Mouse (Mus musculus) thymus, adult 2 months (tissue): ENCODE measurements around the gene Zfp30. TPM values are rescaled to one million over a fixed set of nuclear protein-coding genes. Genes with fewer than 3 reads are reported as not detected.

Experiments
- DNase-seq: peaks from one replicate; pipeline ENCODE4 v3.0.0; 2021
- H3K27ac ChIP-seq: fragments of 200-500 bp; 2 replicates; pipeline ENCODE4 v1.5.1; 2012; ENCODE audit warnings: low read length, control low read depth; ENCODE audit not compliant: control insufficient read depth, insufficient read depth
- H3K27me3 ChIP-seq: fragments of 200-500 bp; 2 replicates; pipeline ENCODE4 v1.6.1; 2012; ENCODE audit warnings: mild to moderate bottlenecking, low read length, moderate library complexity, mixed read lengths; ENCODE audit not compliant: control insufficient read depth, insufficient read depth
- H3K36me3 ChIP-seq: fragments of 200-500 bp; 2 replicates; pipeline ENCODE4 v1.6.1; 2012; ENCODE audit warnings: mild to moderate bottlenecking, low read length, moderate library complexity; ENCODE audit not compliant: control insufficient read depth, insufficient read depth
- H3K4me1 ChIP-seq: fragments of 200-500 bp; replicated peaks from 2 replicates; pipeline ENCODE4 v1.6.1; 2012; ENCODE audit warnings: low read length; ENCODE audit not compliant: control insufficient read depth, insufficient read depth
- H3K4me3 ChIP-seq: fragments of 200-500 bp; 2 replicates; pipeline ENCODE4 v1.5.1; 2012; ENCODE audit warnings: mild to moderate bottlenecking, low read length, control low read depth, moderate library complexity; ENCODE audit not compliant: control insufficient read depth, insufficient read depth
- CTCF ChIP-seq: fragments of 200-500 bp; IDR thresholded peaks from 2 replicates; pipeline ENCODE4 v1.5.1; 2012; ENCODE audit warnings: mild to moderate bottlenecking, control low read depth, low read length, moderate library complexity, borderline replicate concordance; ENCODE audit not compliant: control insufficient read depth, poor library complexity, insufficient read depth; ENCODE audit errors: extremely low read depth
- POLR2A ChIP-seq: fragments of 200-500 bp; IDR thresholded peaks from 2 replicates; pipeline ENCODE4 v1.6.1; 2012; ENCODE audit warnings: mild to moderate bottlenecking, low read length, control low read depth, moderate library complexity; ENCODE audit not compliant: control insufficient read depth, poor library complexity, insufficient read depth; ENCODE audit errors: extremely low read depth
- WGBS: fragments of 180-500 bp; shearing (Covaris S2); methylation state at CpG from one replicate; pipeline ENCODE4 v1.1.7; 2018; 5-methylcytosine and 5-hydroxymethylcytosine counted together
- polyA plus RNA-seq: library from polyadenylated mRNA; depleted of rRNA; stranded (reverse); fragments of >200 nt; gene quantifications from 2 replicates; pipeline ENCODE4 v1.2.3, GENCODE M21; 2012; rRNA removed

The Zfp30 gene
- polyA plus RNA-seq = 1.3 and 1.6 TPM in 2 replicates

- H3K27ac ChIP-seq = no peak within 1 kb of the TSS
- TF ChIP-seq POLR2A (no peak), CTCF (peak; percentile 5; the same call in 1 of the 2 replicates)
- 1% methylated on average over 45 of the region's 45 CpGs for WGBS
- H3K4me3 ChIP-seq = peak within 1 kb of the TSS; percentile 61
- H3K27me3 ChIP-seq = no peaks in the 10 kb centered on the region
- peaks cover 1% of the 10 kb centered on the region; the same call in 1 of the 2 replicates for H3K36me3 ChIP-seq
- DNase-seq = peak; percentile 68
- H3K4me1 ChIP-seq = peaks cover 4% of the 10 kb centered on the region
Measured at GRCm38 (mm10) chr7:29783871-29784551, at the start of gene Zfp30. Gene Zfp30 (plus strand): TSS chr7:29783998.

GRCm38 (mm10) chr7:29742258-29742657 lies 41.5 kb upstream of the Zfp30 start:
- H3K27me3 ChIP-seq = no peaks in the 10 kb centered on the region
- no peak overlapping the region for H3K27ac ChIP-seq
- H3K4me3 ChIP-seq = no peak overlapping the region
- H3K4me1 ChIP-seq = no peaks in the 10 kb centered on the region
- H3K36me3 ChIP-seq = no peaks in the 10 kb centered on the region
- DNase-seq = no peak
- no peak for TF ChIP-seq POLR2A
- no peak for TF ChIP-seq CTCF
- WGBS = 86% methylated on average over 3 of the region's 3 CpGs

GRCm38 (mm10) chr7:29760476-29760875 lies 23.3 kb upstream of the Zfp30 start:
- H3K27ac ChIP-seq = no peak overlapping the region
- no peaks in the 10 kb centered on the region for H3K27me3 ChIP-seq
- 92% methylated on average over 5 of the region's 5 CpGs for WGBS
- H3K4me1 ChIP-seq = no peaks in the 10 kb centered on the region
- H3K36me3 ChIP-seq = no peaks in the 10 kb centered on the region
- H3K4me3 ChIP-seq = no peak overlapping the region
- TF ChIP-seq POLR2A (no peak), CTCF (no peak)
- DNase-seq = no peak

- Histone ChIP-seq H3K4me1 (peaks cover 7% of the 10 kb centered on the region), H3K36me3 (no peaks in the 10 kb centered on the region), H3K27ac (no peak overlapping the region), H3K27me3 (no peaks in the 10 kb centered on the region), H3K4me3 (no peak overlapping the region)
- TF ChIP-seq CTCF = no peak
- WGBS = 94% methylated on average over 7 of the region's 7 CpGs
- no peak for DNase-seq
Measured at GRCm38 (mm10) chr7:29764702-29765101, 19.1 kb upstream of the Zfp30 start.

- no peaks in the 10 kb centered on the region for H3K27me3 ChIP-seq
- TF ChIP-seq POLR2A (0 out of 2 replicates have a peak, but pooled peaks have one; percentile 40), CTCF (no peak)
- DNase-seq = peak; percentile 86
- WGBS = 2% methylated on average over 15 of the region's 15 CpGs
- H3K4me1 ChIP-seq = peaks cover 7% of the 10 kb centered on the region
- peaks cover 4% of the 10 kb centered on the region for H3K36me3 ChIP-seq
- H3K4me3 ChIP-seq = peak overlapping the region; percentile 52
- H3K27ac ChIP-seq = no peak overlapping the region
Measured at GRCm38 (mm10) chr7:29767058-29767686, 16.6 kb upstream of the Zfp30 start.

GRCm38 (mm10) chr7:29768090-29768900 lies 15.5 kb upstream of the Zfp30 start, which contains the start of gene Zfp84:
Gene Zfp84 (plus strand): TSS chr7:29768552.
- Histone ChIP-seq H3K4me3 (peak within 1 kb of the TSS; percentile 81), H3K36me3 (peaks cover 12% of the 10 kb centered on the region), H3K27me3 (no peaks in the 10 kb centered on the region), H3K4me1 (peaks cover 7% of the 10 kb centered on the region), H3K27ac (peak within 1 kb of the TSS; percentile 74)
- WGBS = under 1% methylated on average over 32 of the region's 32 CpGs
- TF ChIP-seq POLR2A = no peak
- TF ChIP-seq CTCF = 0 out of 2 replicates have a peak, but pooled peaks have one; percentile 40
- peak; percentile 90 for DNase-seq
